Mouse (Mus musculus) limb, embryonic 14.5 days (tissue): ENCODE measurements around the gene Fubp1. TPM values are rescaled to one million over a fixed set of nuclear protein-coding genes. Genes with fewer than 3 reads are reported as not detected.

ENCODE experiments used
- ATAC-seq: fragments of 200-750 bp; cut with Nextera tagmentation; 2 replicates; pipeline ENCODE4 v1.8.0; 2017; ENCODE audit warnings: low read depth, moderate number of reproducible peaks, moderate TSS enrichment; ENCODE audit not compliant: low FRiP score
- DNase-seq: peaks from one replicate; pipeline ENCODE4 v3.0.0-alpha.2; 2015; ENCODE audit warnings: low spot score
- H3K27ac ChIP-seq: fragments of 300-500 bp; sonication (generic); replicated peaks from 2 replicates; pipeline ENCODE4 v1.5.1; 2014; ENCODE audit warnings: low read depth, mild to moderate bottlenecking, low read length, moderate library complexity, mixed read lengths
- H3K27me3 ChIP-seq: fragments of 300-500 bp; sonication (generic); 2 replicates; pipeline ENCODE4 v1.6.1; 2014; ENCODE audit warnings: low read length, mixed read lengths; ENCODE audit not compliant: control insufficient read depth, insufficient read depth
- H3K36me3 ChIP-seq: fragments of 300-500 bp; sonication (generic); 2 replicates; pipeline ENCODE4 v1.6.1; 2014; ENCODE audit warnings: mild to moderate bottlenecking, low read length, moderate library complexity, mixed read lengths; ENCODE audit not compliant: control insufficient read depth, insufficient read depth
- H3K4me1 ChIP-seq: fragments of 300-500 bp; sonication (generic); 2 replicates; pipeline ENCODE4 v1.6.1; 2014; ENCODE audit warnings: antibody characterized with exemption, low read length, mixed read lengths; ENCODE audit not compliant: control insufficient read depth, insufficient read depth
- H3K4me2 ChIP-seq: fragments of 300-500 bp; sonication (generic); replicated peaks from 2 replicates; pipeline ENCODE4 v1.6.1; 2014; ENCODE audit warnings: low read depth, mild to moderate bottlenecking, low read length, moderate library complexity; ENCODE audit not compliant: severe bottlenecking
- H3K4me3 ChIP-seq: fragments of 300-500 bp; sonication (generic); replicated peaks from 2 replicates; pipeline ENCODE4 v1.5.1; 2014; ENCODE audit warnings: low read length
- H3K9ac ChIP-seq: fragments of 300-500 bp; sonication (generic); 2 replicates; pipeline ENCODE4 v1.6.1; 2014; ENCODE audit warnings: mild to moderate bottlenecking, low read depth, low read length, moderate library complexity; ENCODE audit not compliant: severe bottlenecking
- H3K9me3 ChIP-seq: fragments of 300-500 bp; sonication (generic); 2 replicates; pipeline ENCODE4 v1.6.1; 2016; ENCODE audit warnings: low read length; ENCODE audit not compliant: control insufficient read depth
- POLR2A ChIP-seq: fragments of 200-500 bp; IDR thresholded peaks from 2 replicates; pipeline ENCODE4 v1.8.0; 2012; ENCODE audit warnings: inconsistent platforms, mild to moderate bottlenecking, moderate library complexity, borderline replicate concordance; ENCODE audit not compliant: insufficient read depth, insufficient read length; ENCODE audit errors: extremely low read depth
- WGBS: fragments of 180-500 bp; shearing (Covaris S2); extraction: QIAGEN DNeasy Blood & Tissue Kit; methylation state at CpG from one replicate; pipeline ENCODE4 v1.1.7; 2014; 5-methylcytosine and 5-hydroxymethylcytosine counted together
- polyA plus RNA-seq, 2 experiments: library from polyadenylated mRNA; depleted of rRNA in 1 of 2; stranded (reverse) in 1 of 2; unstranded in 1 of 2; fragments of >200 nt; fragmentation: Nextera tagmentation in 1 of 2; extraction: Ambion mirVana in 1 of 2; gene quantifications; 2 replicates each; pipeline versions ENCODE4 v1.2.1 to v1.2.3; 2012 to 2014

The Fubp1 gene
- polyA plus RNA-seq, 2 experiments = 223 to 232 TPM

DNA sequence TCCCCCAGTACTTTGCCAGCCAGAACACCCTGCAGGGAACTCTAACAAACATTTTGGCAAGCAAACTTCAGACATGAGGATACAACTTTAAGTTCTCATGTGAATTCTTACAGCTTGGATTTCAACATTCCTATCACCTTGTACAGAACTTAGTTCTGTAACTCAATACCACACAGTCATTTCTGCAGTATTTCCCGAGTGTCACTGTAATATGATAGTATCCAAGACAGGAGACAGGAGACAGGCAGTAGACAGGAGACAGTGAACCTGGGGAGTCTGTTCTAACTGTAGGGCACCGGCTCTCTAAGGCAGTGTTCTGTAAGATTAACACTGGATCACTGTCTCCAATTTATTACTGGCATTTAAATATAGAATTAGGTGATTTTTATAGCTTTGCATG, 68.2 kb downstream of the Fubp1 start:
- Histone ChIP-seq H3K9ac (no peak overlapping the region), H3K4me1 (no peaks in the 10 kb centered on the region), H3K27me3 (no peaks in the 10 kb centered on the region), H3K4me2 (no peak overlapping the region), H3K9me3 (no peaks in the 10 kb centered on the region), H3K4me3 (no peak overlapping the region), H3K27ac (no peak overlapping the region), H3K36me3 (peaks cover 27% of the 10 kb centered on the region)
- WGBS = 32% methylated on average over 2 of the region's 2 CpGs
- peak; percentile 53; the same call in 1 of the 2 replicates for ATAC-seq
- no peak for DNase-seq
- TF ChIP-seq POLR2A = no peak

DNA sequence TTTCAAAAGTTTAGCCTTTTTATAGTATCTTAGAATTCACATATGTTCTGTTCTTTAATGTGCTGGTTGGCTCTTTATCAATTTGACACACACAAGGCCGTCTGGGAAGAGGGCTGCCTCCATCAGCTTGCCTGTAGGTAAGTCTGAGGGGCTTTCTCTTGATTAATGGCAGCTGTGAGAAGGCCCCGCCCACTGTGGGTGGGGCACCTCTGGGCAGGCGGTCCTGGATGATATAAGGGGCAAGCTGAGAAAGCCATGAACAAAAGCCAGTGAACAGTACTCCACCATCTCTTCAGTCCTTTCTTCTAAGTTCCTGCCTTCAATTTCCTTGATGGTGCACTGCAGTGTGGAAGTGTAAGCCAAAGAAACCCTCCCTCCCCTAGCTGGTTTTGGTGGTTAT, 71.9 kb downstream of the Fubp1 start:
- WGBS = 18% methylated on average over 3 of the region's 3 CpGs
- TF ChIP-seq POLR2A = no peak
- no peaks in the 10 kb centered on the region for H3K9me3 ChIP-seq
- DNase-seq (no peak), ATAC-seq (no peak)
- no peak overlapping the region for H3K9ac ChIP-seq
- no peaks in the 10 kb centered on the region for H3K27me3 ChIP-seq
- H3K4me3 ChIP-seq = no peak overlapping the region
- no peak overlapping the region for H3K4me2 ChIP-seq
- H3K27ac ChIP-seq = no peak overlapping the region
- H3K4me1 ChIP-seq = no peaks in the 10 kb centered on the region
- peaks cover 36% of the 10 kb centered on the region for H3K36me3 ChIP-seq

GRCm38 (mm10) chr3:152284306-152284705, 74.1 kb downstream of the Fubp1 start:
- TF ChIP-seq POLR2A = no peak
- Histone ChIP-seq H3K4me2 (no peak overlapping the region), H3K9me3 (no peaks in the 10 kb centered on the region), H3K9ac (no peak overlapping the region), H3K36me3 (peaks cover 44% of the 10 kb centered on the region), H3K4me1 (no peaks in the 10 kb centered on the region), H3K27ac (no peak overlapping the region), H3K4me3 (no peak overlapping the region), H3K27me3 (no peaks in the 10 kb centered on the region)
- DNase-seq (no peak), ATAC-seq (no peak)
- 100% methylated on average over 1 of the region's 1 CpGs for WGBS

GRCm38 (mm10) chr3:152284759-152285158, 74.5 kb downstream of the Fubp1 start:
- no peak for TF ChIP-seq POLR2A
- ATAC-seq (no peak), DNase-seq (no peak)

More at GRCm38 (mm10) chr3:152284759-152285158, 74.5 kb downstream of the Fubp1 start:
- Histone ChIP-seq H3K4me2 (no peak overlapping the region), H3K27me3 (no peaks in the 10 kb centered on the region), H3K4me3 (no peak overlapping the region), H3K36me3 (peaks cover 44% of the 10 kb centered on the region), H3K9me3 (no peaks in the 10 kb centered on the region), H3K27ac (no peak overlapping the region), H3K9ac (no peak overlapping the region), H3K4me1 (no peaks in the 10 kb centered on the region)
- WGBS = 61% methylated on average over 5 of the region's 5 CpGs

Other genes with a start within 250 kb of the Fubp1 start
- 0.79 and 2.6 TPM in 2 replicates for gene Gipc2, start 44.2 kb upstream of the Fubp1 start, polyA plus RNA-seq (2012; rRNA removed)
- gene Gipc2, start 44.2 kb upstream of the Fubp1 start, polyA plus RNA-seq (2014; fragmentation: Nextera tagmentation; extraction: Ambion mirVana) = 2.9 and 4.3 TPM in 2 replicates
- 15.3 and 19.2 TPM in 2 replicates for gene Dnajb4, start 120 bp upstream of the Fubp1 start, polyA plus RNA-seq (2012; rRNA removed)
- gene Dnajb4, start 120 bp upstream of the Fubp1 start, polyA plus RNA-seq (2014; fragmentation: Nextera tagmentation; extraction: Ambion mirVana) = 31.6 and 32.9 TPM in 2 replicates
- 7.2 and 17.5 TPM in 2 replicates for gene Nexn, start 55.9 kb downstream of the Fubp1 start, polyA plus RNA-seq (2012; rRNA removed)
- 23.8 and 26.0 TPM in 2 replicates for gene Nexn, start 55.9 kb downstream of the Fubp1 start, polyA plus RNA-seq (2014; fragmentation: Nextera tagmentation; extraction: Ambion mirVana)
- gene Miga1, start 130.0 kb downstream of the Fubp1 start, polyA plus RNA-seq (2012; rRNA removed) = 19.8 and 23.4 TPM in 2 replicates
- gene Miga1, start 130.0 kb downstream of the Fubp1 start, polyA plus RNA-seq (2014; fragmentation: Nextera tagmentation; extraction: Ambion mirVana) = 18.0 and 19.1 TPM in 2 replicates
- gene Usp33, start 136.1 kb downstream of the Fubp1 start, polyA plus RNA-seq (2012; rRNA removed) = 44.0 and 54.9 TPM in 2 replicates
- 44.9 and 50.9 TPM in 2 replicates for gene Usp33, start 136.1 kb downstream of the Fubp1 start, polyA plus RNA-seq (2014; fragmentation: Nextera tagmentation; extraction: Ambion mirVana)
- gene Zzz3, start 185.1 kb downstream of the Fubp1 start, polyA plus RNA-seq (2012; rRNA removed) = 36.8 and 40.5 TPM in 2 replicates
- gene Zzz3, start 185.1 kb downstream of the Fubp1 start, polyA plus RNA-seq (2014; fragmentation: Nextera tagmentation; extraction: Ambion mirVana) = 52.2 and 53.6 TPM in 2 replicates